Mouse (Mus musculus) kidney, postnatal 0 days (tissue): ENCODE results near the gene Traf2. TPM values are rescaled to one million over a fixed set of nuclear protein-coding genes. Genes with fewer than 3 reads are reported as not detected.

Source experiments
- ATAC-seq: fragments of 200-750 bp; cut with Nextera tagmentation; replicated peaks from 2 replicates; pipeline ENCODE4 v1.8.0; 2017; ENCODE audit warnings: low read depth, moderate number of reproducible peaks, moderate TSS enrichment, moderate library complexity; ENCODE audit not compliant: low FRiP score
- DNase-seq: peaks from one replicate; pipeline ENCODE4 v3.0.0-alpha.2; 2016; ENCODE audit warnings: low spot score
- H3K27ac ChIP-seq: fragments of 300-500 bp; sonication (generic); 2 replicates; pipeline ENCODE4 v1.5.1; 2014; ENCODE audit warnings: mild to moderate bottlenecking
- H3K27me3 ChIP-seq: fragments of 300-500 bp; sonication (generic); 2 replicates; pipeline ENCODE4 v1.6.1; 2014; ENCODE audit warnings: low read length, mixed read lengths; ENCODE audit not compliant: insufficient read depth
- H3K36me3 ChIP-seq: fragments of 300-500 bp; sonication (generic); 2 replicates; pipeline ENCODE4 v1.6.1; 2014; ENCODE audit warnings: low read length, mixed read lengths; ENCODE audit not compliant: insufficient read depth
- H3K4me1 ChIP-seq: fragments of 300-500 bp; sonication (generic); replicated peaks from 2 replicates; pipeline ENCODE4 v1.6.1; 2014; ENCODE audit warnings: antibody characterized with exemption, low read length, mixed read lengths; ENCODE audit not compliant: insufficient read depth
- H3K4me2 ChIP-seq: fragments of 300-500 bp; sonication (generic); 2 replicates; pipeline ENCODE4 v1.6.1; 2014; ENCODE audit warnings: mild to moderate bottlenecking, low read length, moderate library complexity, mixed read lengths
- H3K4me3 ChIP-seq: fragments of 300-500 bp; sonication (generic); replicated peaks from 2 replicates; pipeline ENCODE4 v1.5.1; 2014; ENCODE audit warnings: low read depth, low read length
- H3K9ac ChIP-seq: fragments of 300-500 bp; sonication (generic); 2 replicates; pipeline ENCODE4 v1.6.1; 2014; ENCODE audit warnings: low read depth, low read length
- H3K9me3 ChIP-seq: fragments of 300-500 bp; sonication (generic); replicated peaks from 2 replicates; pipeline ENCODE4 v1.6.1; 2016; ENCODE audit warnings: low read length, inconsistent platforms, mixed read lengths
- CTCF ChIP-seq: IDR thresholded peaks from 2 replicates; pipeline ENCODE4 v1.5.1; 2016; ENCODE audit warnings: antibody characterized with exemption, low read depth, mild to moderate bottlenecking, moderate library complexity
- WGBS: fragments of 180-500 bp; shearing (Covaris S2); extraction: QIAGEN DNeasy Blood & Tissue Kit; methylation state at CpG from one replicate; pipeline ENCODE4 v1.1.7; 2014; 5-methylcytosine and 5-hydroxymethylcytosine counted together
- polyA plus RNA-seq: library from polyadenylated mRNA; unstranded; fragments of >200 nt; fragmentation: Nextera tagmentation; extraction: Ambion mirVana; gene quantifications from 2 replicates; pipeline ENCODE4 v1.2.1, GENCODE M21; 2015

Traf2 gene
- 24.4 and 28.1 TPM in 2 replicates for polyA plus RNA-seq

- Histone ChIP-seq H3K27me3 (no peaks in the 10 kb centered on the region), H3K27ac (peak within 1 kb of the TSS; percentile 73), H3K9me3 (no peaks in the 10 kb centered on the region), H3K4me2 (peak within 1 kb of the TSS; percentile 76), H3K36me3 (no peaks in the 10 kb centered on the region), H3K9ac (peak within 1 kb of the TSS; percentile 73), H3K4me3 (peak within 1 kb of the TSS; percentile 67), H3K4me1 (0 out of 2 replicates have a peak, but pooled peaks cover under 1% of the 10 kb centered on the region)
- WGBS = 3% methylated on average over 48 of the region's 48 CpGs
- no peak for TF ChIP-seq CTCF
- ATAC-seq (peak; percentile 99), DNase-seq (peak; percentile 99)
Observed at GRCm38 (mm10) chr2:25546811-25547491, at the start of gene Traf2. TSS of gene Traf2 (minus strand) at chr2:25546940.

GRCm38 (mm10) chr2:25591863-25592262 is 45.1 kb upstream of the Traf2 start:
- Histone ChIP-seq H3K4me2 (no peak overlapping the region), H3K36me3 (peaks cover 65% of the 10 kb centered on the region), H3K9me3 (no peaks in the 10 kb centered on the region), H3K27ac (no peak overlapping the region), H3K4me1 (no peaks in the 10 kb centered on the region), H3K4me3 (no peak overlapping the region), H3K27me3 (no peaks in the 10 kb centered on the region), H3K9ac (no peak overlapping the region)
- 77% methylated on average over 2 of the region's 2 CpGs for WGBS
- ATAC-seq = no peak; the same call in 1 of the 2 replicates
- TF ChIP-seq CTCF = peak; percentile 66
- no peak for DNase-seq

GRCm38 (mm10) chr2:25588227-25588907 is 41.6 kb upstream of the Traf2 start:
- Histone ChIP-seq H3K4me1 (no peaks in the 10 kb centered on the region), H3K4me2 (no peak overlapping the region), H3K9ac (no peak overlapping the region), H3K4me3 (no peak overlapping the region), H3K9me3 (no peaks in the 10 kb centered on the region), H3K27me3 (no peaks in the 10 kb centered on the region), H3K36me3 (peaks cover 56% of the 10 kb centered on the region), H3K27ac (no peak overlapping the region)
- 95% methylated on average over 8 of the region's 8 CpGs for WGBS
- DNase-seq = no peak
- no peak for TF ChIP-seq CTCF
- ATAC-seq = no peak

- ATAC-seq = no peak
- WGBS = 87% methylated on average over 8 of the region's 8 CpGs
- no peak overlapping the region for H3K4me2 ChIP-seq
- H3K4me3 ChIP-seq = no peak overlapping the region
- H3K9ac ChIP-seq = no peak overlapping the region
- TF ChIP-seq CTCF = no peak
- no peak for DNase-seq
- H3K27ac ChIP-seq = no peak overlapping the region
- H3K27me3 ChIP-seq = no peaks in the 10 kb centered on the region
- no peaks in the 10 kb centered on the region for H3K4me1 ChIP-seq
- H3K36me3 ChIP-seq = peaks cover 48% of the 10 kb centered on the region
- H3K9me3 ChIP-seq = no peaks in the 10 kb centered on the region
Observed at GRCm38 (mm10) chr2:25587290-25587689, 40.5 kb upstream of the Traf2 start.

GRCm38 (mm10) chr2:25585601-25586000 is 38.9 kb upstream of the Traf2 start:
- H3K27ac ChIP-seq = no peak overlapping the region
- H3K9ac ChIP-seq = no peak overlapping the region
- no peak overlapping the region for H3K4me3 ChIP-seq
- TF ChIP-seq CTCF = no peak
- H3K27me3 ChIP-seq = peaks cover 6% of the 10 kb centered on the region; the same call in 1 of the 2 replicates
- H3K4me2 ChIP-seq = no peak overlapping the region
- no peak for DNase-seq
- peaks cover 42% of the 10 kb centered on the region for H3K36me3 ChIP-seq
- ATAC-seq = no peak
- peaks cover 11% of the 10 kb centered on the region for H3K4me1 ChIP-seq
- H3K9me3 ChIP-seq = no peaks in the 10 kb centered on the region
- WGBS = 76% methylated on average over 3 of the region's 3 CpGs

- Histone ChIP-seq H3K4me2 (no peak overlapping the region), H3K9me3 (no peaks in the 10 kb centered on the region), H3K4me1 (peaks cover 11% of the 10 kb centered on the region), H3K4me3 (no peak overlapping the region), H3K36me3 (peaks cover 37% of the 10 kb centered on the region), H3K27me3 (peaks cover 14% of the 10 kb centered on the region; the same call in 1 of the 2 replicates), H3K27ac (no peak overlapping the region), H3K9ac (no peak overlapping the region)
- 73% methylated on average over 4 of the region's 4 CpGs for WGBS
- TF ChIP-seq CTCF = no peak
- no peak for ATAC-seq
- DNase-seq = no peak
Observed at GRCm38 (mm10) chr2:25584856-25585255, 38.1 kb upstream of the Traf2 start.
